Mouse (Mus musculus) forebrain, embryonic 14.5 days (tissue): Measurements from ENCODE around the gene Ost4. TPM values are rescaled to one million over a fixed set of nuclear protein-coding genes. Genes with fewer than 3 reads are reported as not detected.
A peak's percentile ranks its signal among the peaks of the same experiment; 100 is the strongest.

Experiments used
- ATAC-seq: fragments of 200-750 bp; cut with Nextera tagmentation; 2 replicates; pipeline ENCODE4 v1.8.0; 2017; ENCODE audit warnings: mild to moderate bottlenecking, moderate library complexity
- DNase-seq: peaks from one replicate; pipeline ENCODE4 v3.0.0-alpha.2; 2015; ENCODE audit warnings: low spot score
- H3K27ac ChIP-seq: fragments of 300-500 bp; sonication (generic); 2 replicates; pipeline ENCODE4 v1.5.1; 2014; ENCODE audit warnings: low read depth, mild to moderate bottlenecking, control low read depth, low read length, moderate library complexity
- H3K27me3 ChIP-seq: fragments of 300-500 bp; sonication (generic); replicated peaks from 2 replicates; pipeline ENCODE4 v1.6.1; 2014; ENCODE audit warnings: low read length, control low read depth, mixed read lengths; ENCODE audit not compliant: control insufficient read depth, insufficient read depth
- H3K36me3 ChIP-seq: fragments of 300-500 bp; sonication (generic); 2 replicates; pipeline ENCODE4 v1.6.1; 2014; ENCODE audit warnings: low read length, control low read depth; ENCODE audit not compliant: control insufficient read depth, insufficient read depth
- H3K4me1 ChIP-seq: fragments of 300-500 bp; sonication (generic); 2 replicates; pipeline ENCODE4 v1.6.1; 2014; ENCODE audit warnings: antibody characterized with exemption, low read length, control low read depth; ENCODE audit not compliant: control insufficient read depth, insufficient read depth
- H3K4me2 ChIP-seq: fragments of 300-500 bp; sonication (generic); 2 replicates; pipeline ENCODE4 v1.6.1; 2014; ENCODE audit warnings: mild to moderate bottlenecking, control low read depth, low read length
- H3K4me3 ChIP-seq: fragments of 300-500 bp; sonication (generic); 2 replicates; pipeline ENCODE4 v1.5.1; 2014; ENCODE audit warnings: low read depth, low read length, control low read depth
- H3K9ac ChIP-seq: fragments of 300-500 bp; sonication (generic); 2 replicates; pipeline ENCODE4 v1.6.1; 2014; ENCODE audit warnings: mild to moderate bottlenecking, low read length, control low read depth, moderate library complexity
- H3K9me3 ChIP-seq: fragments of 300-500 bp; sonication (generic); replicated peaks from 2 replicates; pipeline ENCODE4 v1.6.1; 2016; ENCODE audit warnings: low read length, control low read depth, mixed read lengths; ENCODE audit not compliant: control insufficient read depth
- WGBS: fragments of 180-500 bp; shearing (Covaris S2); extraction: QIAGEN DNeasy Blood & Tissue Kit; methylation state at CpG from one replicate; pipeline ENCODE4 v1.1.7; 2014; 5-methylcytosine and 5-hydroxymethylcytosine counted together
- polyA plus RNA-seq: library from polyadenylated mRNA; unstranded; fragments of >200 nt; fragmentation: Nextera tagmentation; extraction: Ambion mirVana; gene quantifications from 2 replicates; pipeline ENCODE4 v1.2.1, GENCODE M21; 2014

The Ost4 gene
- polyA plus RNA-seq, 1 experiment from 2014 or later, result 340 TPM

DNA sequence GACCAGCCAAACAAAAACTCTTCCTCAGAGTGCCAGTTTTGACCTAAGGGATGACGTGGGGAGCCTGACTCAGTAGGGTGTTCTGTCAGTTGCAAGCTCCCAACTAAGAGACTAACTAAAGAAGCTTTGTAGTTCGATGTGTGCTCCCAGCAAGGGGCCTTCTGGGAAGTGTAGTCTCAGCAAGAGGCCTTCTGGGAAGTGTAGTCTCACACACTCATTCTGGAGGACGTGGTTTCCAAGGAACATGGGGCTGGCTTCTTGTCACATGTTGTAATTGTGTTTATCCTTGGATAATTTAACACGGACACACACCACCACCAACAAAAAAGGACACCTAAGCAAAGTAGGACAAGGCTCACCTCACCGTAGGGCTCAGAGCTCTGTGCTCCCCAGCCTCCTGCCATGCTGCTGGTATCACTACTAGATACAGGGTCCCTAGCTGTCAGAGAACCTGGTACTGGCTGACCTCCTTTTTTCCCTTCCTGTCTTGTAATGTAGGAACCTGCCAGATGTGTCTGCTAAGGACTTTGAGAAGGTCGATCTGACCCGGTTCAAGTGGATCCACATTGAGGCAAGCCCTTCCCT is 20.4 kb upstream of the Ost4 start:
- H3K27me3 ChIP-seq, result no peaks in the 10 kb centered on the region
- no peaks in the 10 kb centered on the region for H3K9me3 ChIP-seq
- H3K4me1 ChIP-seq, result no peaks in the 10 kb centered on the region
- H3K27ac ChIP-seq, result no peak overlapping the region
- WGBS, result 44% methylated on average over 7 of the region's 7 CpGs
- peak overlapping the region; percentile 31; the same call in 1 of the 2 replicates for H3K4me2 ChIP-seq
- DNase-seq (peak; percentile 77), ATAC-seq (peak; percentile 80)
- no peak overlapping the region for H3K9ac ChIP-seq
- H3K4me3 ChIP-seq, result no peak overlapping the region
- no peaks in the 10 kb centered on the region for H3K36me3 ChIP-seq

DNA sequence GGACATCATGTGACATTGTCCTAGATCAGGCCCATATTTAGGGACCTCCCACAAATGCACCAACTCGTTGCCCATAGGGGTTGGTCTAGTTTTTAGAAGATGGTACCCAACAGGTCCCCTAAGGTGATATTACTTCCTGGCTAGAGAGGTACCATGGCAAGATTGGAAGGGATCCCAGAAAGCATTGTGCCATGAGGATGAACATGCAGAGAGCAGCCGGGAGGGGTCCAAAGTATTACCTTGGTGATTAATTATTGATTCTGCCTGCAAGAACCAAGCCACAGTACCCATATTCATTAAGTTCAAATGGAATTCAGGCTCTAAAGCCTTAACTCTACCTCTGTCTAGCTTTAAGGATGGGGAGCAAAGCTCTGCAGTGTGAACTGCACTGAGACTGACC is 18.5 kb upstream of the Ost4 start:
- H3K9me3 ChIP-seq, result no peaks in the 10 kb centered on the region
- peaks cover 8% of the 10 kb centered on the region; the same call in 1 of the 2 replicates for H3K4me1 ChIP-seq
- no peak overlapping the region for H3K27ac ChIP-seq
- no peaks in the 10 kb centered on the region for H3K36me3 ChIP-seq
- no peak for ATAC-seq
- 91% methylated on average over 2 of the region's 2 CpGs for WGBS
- H3K4me3 ChIP-seq, result no peak overlapping the region
- no peak overlapping the region for H3K9ac ChIP-seq
- no peak overlapping the region for H3K4me2 ChIP-seq
- DNase-seq, result no peak
- H3K27me3 ChIP-seq, result no peaks in the 10 kb centered on the region

GRCm38 (mm10) chr5:30925217-30925616 is 17.6 kb upstream of the Ost4 start:
- no peaks in the 10 kb centered on the region for H3K27me3 ChIP-seq
- no peak overlapping the region for H3K4me2 ChIP-seq
- WGBS, result 94% methylated on average over 5 of the region's 5 CpGs
- ATAC-seq (no peak), DNase-seq (no peak)
- H3K9ac ChIP-seq, result no peak overlapping the region
- H3K9me3 ChIP-seq, result no peaks in the 10 kb centered on the region
- no peak overlapping the region for H3K4me3 ChIP-seq
- peaks cover 13% of the 10 kb centered on the region; the same call in 1 of the 2 replicates for H3K4me1 ChIP-seq
- H3K27ac ChIP-seq, result no peak overlapping the region
- no peaks in the 10 kb centered on the region for H3K36me3 ChIP-seq

DNA sequence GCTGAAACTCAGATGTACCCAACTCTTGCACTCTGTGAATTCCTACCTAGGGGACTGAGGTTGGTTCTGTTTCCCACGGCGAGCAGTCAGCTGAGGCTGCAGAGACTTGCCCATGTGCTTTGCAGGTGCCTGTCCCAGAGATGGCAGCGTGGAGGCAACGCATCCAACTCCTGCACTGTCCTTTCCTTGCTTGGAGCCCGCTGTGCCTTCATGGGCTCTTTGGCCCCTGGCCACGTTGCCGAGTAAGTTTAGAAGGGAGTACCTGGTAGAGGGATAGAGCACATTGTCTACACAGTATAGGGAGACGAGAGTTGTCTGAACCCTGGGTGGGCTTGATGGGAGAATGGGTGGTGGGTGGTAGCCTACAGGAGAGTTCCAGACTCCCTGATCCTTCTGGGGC is 17.0 kb upstream of the Ost4 start:
- 78% methylated on average over 8 of the region's 8 CpGs for WGBS
- ATAC-seq, result no peak

GRCm38 (mm10) chr5:30923119-30923518 is 15.5 kb upstream of the Ost4 start:
- no peaks in the 10 kb centered on the region for H3K27me3 ChIP-seq
- peaks cover 13% of the 10 kb centered on the region; the same call in 1 of the 2 replicates for H3K4me1 ChIP-seq
- no peak for DNase-seq
- H3K4me3 ChIP-seq, result no peak overlapping the region
- no peak for ATAC-seq
- H3K9me3 ChIP-seq, result no peaks in the 10 kb centered on the region
- 85% methylated on average over 6 of the region's 6 CpGs for WGBS
- no peaks in the 10 kb centered on the region for H3K36me3 ChIP-seq
- no peak overlapping the region for H3K27ac ChIP-seq
- H3K4me2 ChIP-seq, result no peak overlapping the region
- no peak overlapping the region for H3K9ac ChIP-seq

More for the DNA sequence above, 17.0 kb upstream of the Ost4 start:
- Histone ChIP-seq H3K27ac (no peak overlapping the region), H3K4me2 (no peak overlapping the region), H3K9ac (no peak overlapping the region), H3K4me3 (no peak overlapping the region), H3K27me3 (no peaks in the 10 kb centered on the region), H3K9me3 (no peaks in the 10 kb centered on the region), H3K36me3 (no peaks in the 10 kb centered on the region), H3K4me1 (peaks cover 13% of the 10 kb centered on the region; the same call in 1 of the 2 replicates)
- no peak for DNase-seq

- Histone ChIP-seq H3K4me1 (peaks cover 13% of the 10 kb centered on the region; the same call in 1 of the 2 replicates), H3K4me3 (no peak overlapping the region), H3K27me3 (no peaks in the 10 kb centered on the region), H3K9ac (no peak overlapping the region), H3K27ac (no peak overlapping the region), H3K36me3 (no peaks in the 10 kb centered on the region), H3K4me2 (peak overlapping the region; percentile 80; the same call in 1 of the 2 replicates), H3K9me3 (no peaks in the 10 kb centered on the region)
- DNase-seq, result no peak
- 74% methylated on average over 10 of the region's 10 CpGs for WGBS
- no peak for ATAC-seq
These were observed 15.0 kb upstream of the Ost4 start for GRCm38 (mm10) chr5:30922581-30923041.

DNA sequence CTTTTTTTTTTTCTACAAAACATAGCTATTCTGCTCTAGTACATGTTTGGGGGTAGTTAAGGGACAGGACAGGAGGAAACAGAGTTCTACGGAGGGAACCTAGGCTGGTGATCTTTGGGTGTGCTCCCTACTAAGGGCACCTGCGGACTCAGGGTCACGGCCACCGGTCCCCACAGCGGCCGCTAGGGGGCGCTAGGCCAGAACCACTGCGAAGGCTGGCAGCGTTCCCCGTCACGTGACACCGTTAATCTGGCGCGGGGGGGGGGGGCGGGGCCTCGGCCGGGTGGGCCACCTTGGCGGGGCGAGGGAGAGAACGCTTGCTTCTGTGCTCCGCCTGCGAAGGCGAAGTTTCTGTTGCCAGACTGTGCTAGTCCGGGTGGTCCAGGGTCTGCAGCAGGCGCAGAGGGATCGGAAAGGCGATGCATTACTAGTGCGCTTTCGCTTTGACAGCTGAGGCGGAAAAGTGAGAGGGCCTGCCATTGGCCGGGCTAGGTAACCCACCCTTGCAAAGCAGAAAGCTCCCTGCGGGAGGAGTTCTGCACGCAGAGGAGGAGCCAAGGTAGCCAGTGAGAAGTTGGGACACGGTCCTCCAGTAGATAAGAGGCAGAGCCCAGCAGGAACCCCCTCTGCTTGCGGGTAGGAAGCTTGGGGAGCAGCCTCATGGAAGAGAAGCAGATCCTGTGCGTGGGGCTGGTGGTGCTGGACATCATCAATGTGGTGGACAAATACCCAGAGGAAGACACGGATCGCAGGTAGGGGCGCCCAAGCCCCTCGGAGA is 13.9 kb upstream of the Ost4 start, which contains the start of gene Khk:
Gene Khk (plus strand): TSS at position 176 of the 778 bp plus-strand sequence.
- H3K36me3 ChIP-seq, result no peaks in the 10 kb centered on the region

GRCm38 (mm10) chr5:30920621-30921020 is 13.0 kb upstream of the Ost4 start:
- no peaks in the 10 kb centered on the region for H3K36me3 ChIP-seq
- DNase-seq (no peak), ATAC-seq (no peak)
- H3K27ac ChIP-seq, result no peak overlapping the region
- no peak overlapping the region for H3K9ac ChIP-seq
- peak overlapping the region; percentile 80; the same call in 1 of the 2 replicates for H3K4me2 ChIP-seq
- no peaks in the 10 kb centered on the region for H3K27me3 ChIP-seq
- H3K9me3 ChIP-seq, result no peaks in the 10 kb centered on the region
- 63% methylated on average over 19 of the region's 19 CpGs for WGBS
- peaks cover 15% of the 10 kb centered on the region; the same call in 1 of the 2 replicates for H3K4me1 ChIP-seq
- 0 out of 2 replicates have a peak overlapping the region, but pooled peaks have one; percentile 5 for H3K4me3 ChIP-seq

More for the DNA sequence above, 13.9 kb upstream of the Ost4 start, which contains the start of gene Khk:
- Histone ChIP-seq H3K4me3 (peak within 1 kb of the TSS; percentile 43), H3K27me3 (no peaks in the 10 kb centered on the region), H3K9me3 (no peaks in the 10 kb centered on the region), H3K9ac (peak within 1 kb of the TSS; percentile 59), H3K4me1 (peaks cover 13% of the 10 kb centered on the region; the same call in 1 of the 2 replicates), H3K4me2 (peak within 1 kb of the TSS; percentile 80), H3K27ac (peak within 1 kb of the TSS; percentile 58)
- ATAC-seq, result peak; percentile 75
- WGBS, result 1% methylated on average over 40 of the region's 40 CpGs
- DNase-seq, result peak; percentile 90
